Mouse (Mus musculus) lung, postnatal 0 days (tissue): ENCODE results near the gene Sox21.
A peak's percentile ranks its signal among the peaks of the same experiment; 100 is the strongest.

Experiments
- CTCF ChIP-seq: IDR thresholded peaks from 2 replicates; pipeline ENCODE4 v1.5.1; 2016; ENCODE audit warnings: antibody characterized with exemption, mild to moderate bottlenecking
- EP300 ChIP-seq: IDR thresholded peaks from 2 replicates; pipeline ENCODE4 v1.6.1; 2016; ENCODE audit warnings: antibody characterized with exemption, mild to moderate bottlenecking, control low read depth

- TF ChIP-seq EP300 = no peak
- peak; percentile 42 for TF ChIP-seq CTCF
These were observed 33.8 kb downstream of the Sox21 start for GRCm38 (mm10) chr14:118203031-118203430.
